Mouse (Mus musculus) heart, adult 2 months (tissue): ENCODE results near the gene Dcakd.

Source experiments
- CTCF ChIP-seq: fragments of 200-600 bp; IDR thresholded peaks from 2 replicates; pipeline ENCODE4 v1.8.1; 2022; ENCODE audit warnings: antibody characterized with exemption, mild to moderate bottlenecking, moderate library complexity
- POLR2A ChIP-seq: fragments of 200-500 bp; IDR thresholded peaks from 2 replicates; pipeline ENCODE4 v1.6.1; 2011; ENCODE audit warnings: mild to moderate bottlenecking, low read depth, low read length, control low read depth; ENCODE audit not compliant: insufficient read depth

- TF ChIP-seq POLR2A (no peak), CTCF (no peak)
These were observed 33.2 kb downstream of the Dcakd start for GRCm38 (mm10) chr11:102994952-102995351.
